Mouse (Mus musculus) midbrain, embryonic 16.5 days (tissue): ENCODE measurements around the gene Pak6. TPM values are rescaled to one million over a fixed set of nuclear protein-coding genes. Genes with fewer than 3 reads are reported as not detected.

ENCODE experiments used
- ATAC-seq: fragments of 200-750 bp; cut with Nextera tagmentation; 2 replicates; pipeline ENCODE4 v1.8.0; 2017; ENCODE audit warnings: moderate TSS enrichment
- H3K27ac ChIP-seq: fragments of 300-500 bp; sonication (generic); 2 replicates; pipeline ENCODE4 v1.5.1; 2014; ENCODE audit warnings: mild to moderate bottlenecking, low read length, mixed read lengths
- H3K27me3 ChIP-seq: fragments of 300-500 bp; sonication (generic); 2 replicates; pipeline ENCODE4 v1.6.1; 2014; ENCODE audit warnings: low read depth, low read length, mixed read lengths; ENCODE audit not compliant: control insufficient read depth, insufficient read depth
- H3K36me3 ChIP-seq: fragments of 300-500 bp; sonication (generic); 2 replicates; pipeline ENCODE4 v1.6.1; 2014; ENCODE audit warnings: mild to moderate bottlenecking, low read length, moderate library complexity, mixed read lengths; ENCODE audit not compliant: control insufficient read depth, insufficient read depth
- H3K4me1 ChIP-seq: fragments of 300-500 bp; sonication (generic); 2 replicates; pipeline ENCODE4 v1.6.1; 2014; ENCODE audit warnings: mild to moderate bottlenecking, low read length, mixed read lengths; ENCODE audit not compliant: control insufficient read depth, insufficient read depth
- H3K4me2 ChIP-seq: fragments of 300-500 bp; sonication (generic); 2 replicates; pipeline ENCODE4 v1.6.1; 2014; ENCODE audit warnings: mild to moderate bottlenecking, low read length, mixed read lengths
- H3K4me3 ChIP-seq: fragments of 300-500 bp; sonication (generic); 2 replicates; pipeline ENCODE4 v1.5.1; 2014; ENCODE audit warnings: low read depth, mild to moderate bottlenecking, low read length, moderate library complexity, mixed read lengths
- H3K9ac ChIP-seq: fragments of 300-500 bp; sonication (generic); 2 replicates; pipeline ENCODE4 v1.6.1; 2014; ENCODE audit warnings: low read depth, low read length, mixed read lengths
- H3K9me3 ChIP-seq: fragments of 300-500 bp; sonication (generic); replicated peaks from 2 replicates; pipeline ENCODE4 v1.6.1; 2014; ENCODE audit warnings: mild to moderate bottlenecking, low read length, mixed read lengths; ENCODE audit not compliant: control insufficient read depth, poor library complexity, severe bottlenecking
- WGBS: fragments of 180-500 bp; shearing (Covaris S2); extraction: QIAGEN DNeasy Blood & Tissue Kit; methylation state at CpG from one replicate; pipeline ENCODE4 v1.1.7; 2014; 5-methylcytosine and 5-hydroxymethylcytosine counted together
- polyA plus RNA-seq: library from polyadenylated mRNA; unstranded; fragments of >200 nt; fragmentation: Nextera tagmentation; extraction: Ambion mirVana; gene quantifications from 2 replicates; pipeline ENCODE4 v1.2.1, GENCODE M21; 2015

The Pak6 gene
- polyA plus RNA-seq, 1 experiment from 2014 or later = 65.5 TPM

- no peak overlapping the region for H3K4me2 ChIP-seq
- WGBS = 82% methylated on average over 8 of the region's 8 CpGs
These were observed 23.6 kb downstream of the Pak6 start for GRCm38 (mm10) chr2:118686693-118687092.

GRCm38 (mm10) chr2:118687791-118688190, 24.7 kb downstream of the Pak6 start:
- H3K9me3 ChIP-seq = no peaks in the 10 kb centered on the region
- H3K36me3 ChIP-seq = peaks cover 10% of the 10 kb centered on the region; the same call in 1 of the 2 replicates
- no peaks in the 10 kb centered on the region for H3K27me3 ChIP-seq
- no peak overlapping the region for H3K4me2 ChIP-seq
- 90% methylated on average over 3 of the region's 3 CpGs for WGBS
- no peak overlapping the region for H3K4me3 ChIP-seq
- ATAC-seq = no peak
- H3K27ac ChIP-seq = no peak overlapping the region
- H3K4me1 ChIP-seq = no peaks in the 10 kb centered on the region
- H3K9ac ChIP-seq = no peak overlapping the region

More at GRCm38 (mm10) chr2:118686693-118687092, 23.6 kb downstream of the Pak6 start:
- Histone ChIP-seq H3K9ac (no peak overlapping the region), H3K4me1 (no peaks in the 10 kb centered on the region), H3K27ac (no peak overlapping the region), H3K9me3 (no peaks in the 10 kb centered on the region), H3K27me3 (no peaks in the 10 kb centered on the region), H3K36me3 (peaks cover 14% of the 10 kb centered on the region), H3K4me3 (no peak overlapping the region)
- ATAC-seq = no peak

GRCm38 (mm10) chr2:118689875-118690274, 26.8 kb downstream of the Pak6 start:
- no peak for ATAC-seq
- no peaks in the 10 kb centered on the region for H3K4me1 ChIP-seq
- H3K9ac ChIP-seq = no peak overlapping the region
- H3K4me2 ChIP-seq = no peak overlapping the region
- 77% methylated on average over 10 of the region's 10 CpGs for WGBS
- peaks cover 16% of the 10 kb centered on the region; the same call in 1 of the 2 replicates for H3K36me3 ChIP-seq
- no peaks in the 10 kb centered on the region for H3K9me3 ChIP-seq
- no peak overlapping the region for H3K4me3 ChIP-seq
- no peak overlapping the region for H3K27ac ChIP-seq
- no peaks in the 10 kb centered on the region; the same call in 1 of the 2 replicates for H3K27me3 ChIP-seq

- no peaks in the 10 kb centered on the region for H3K9me3 ChIP-seq
- H3K27me3 ChIP-seq = peaks cover 13% of the 10 kb centered on the region
- no peak overlapping the region for H3K4me3 ChIP-seq
- ATAC-seq = no peak
- WGBS = 85% methylated on average over 19 of the region's 19 CpGs
- H3K4me1 ChIP-seq = no peaks in the 10 kb centered on the region
- no peak overlapping the region for H3K9ac ChIP-seq
- H3K27ac ChIP-seq = no peak overlapping the region
- no peak overlapping the region for H3K4me2 ChIP-seq
- peaks cover 16% of the 10 kb centered on the region; the same call in 1 of the 2 replicates for H3K36me3 ChIP-seq
These were observed 30.4 kb downstream of the Pak6 start for GRCm38 (mm10) chr2:118693370-118693966.

GRCm38 (mm10) chr2:118695677-118696232, 32.7 kb downstream of the Pak6 start:
- Histone ChIP-seq H3K27ac (no peak overlapping the region), H3K4me3 (no peak overlapping the region), H3K9ac (no peak overlapping the region), H3K4me1 (peaks cover 7% of the 10 kb centered on the region), H3K36me3 (peaks cover 7% of the 10 kb centered on the region; the same call in 1 of the 2 replicates), H3K9me3 (no peaks in the 10 kb centered on the region), H3K4me2 (no peak overlapping the region), H3K27me3 (peaks cover 30% of the 10 kb centered on the region)
- no peak for ATAC-seq
- WGBS = 30% methylated on average over 11 of the region's 11 CpGs

GRCm38 (mm10) chr2:118696451-118697308, 33.6 kb downstream of the Pak6 start:
- 55% methylated on average over 21 of the region's 21 CpGs for WGBS
- Histone ChIP-seq H3K4me1 (peaks cover 8% of the 10 kb centered on the region), H3K36me3 (peaks cover 6% of the 10 kb centered on the region; the same call in 1 of the 2 replicates), H3K9ac (no peak overlapping the region), H3K9me3 (no peaks in the 10 kb centered on the region), H3K27me3 (peaks cover 40% of the 10 kb centered on the region), H3K27ac (no peak overlapping the region), H3K4me3 (no peak overlapping the region), H3K4me2 (no peak overlapping the region)
- no peak for ATAC-seq

GRCm38 (mm10) chr2:118697311-118697877, 34.3 kb downstream of the Pak6 start:
- peaks cover 47% of the 10 kb centered on the region for H3K27me3 ChIP-seq
- 35% methylated on average over 5 of the region's 5 CpGs for WGBS
- H3K36me3 ChIP-seq = peaks cover 6% of the 10 kb centered on the region; the same call in 1 of the 2 replicates

GRCm38 (mm10) chr2:118697955-118698354, 34.9 kb downstream of the Pak6 start:
- no peak overlapping the region for H3K27ac ChIP-seq
- no peak overlapping the region for H3K4me2 ChIP-seq
- peaks cover 15% of the 10 kb centered on the region for H3K4me1 ChIP-seq
- H3K4me3 ChIP-seq = no peak overlapping the region
- H3K9ac ChIP-seq = no peak overlapping the region
- peaks cover 5% of the 10 kb centered on the region; the same call in 1 of the 2 replicates for H3K36me3 ChIP-seq
- no peaks in the 10 kb centered on the region for H3K9me3 ChIP-seq
- 55% methylated on average over 7 of the region's 7 CpGs for WGBS
- ATAC-seq = no peak
- peaks cover 52% of the 10 kb centered on the region for H3K27me3 ChIP-seq

More at GRCm38 (mm10) chr2:118697311-118697877, 34.3 kb downstream of the Pak6 start:
- no peak overlapping the region for H3K27ac ChIP-seq
- no peak overlapping the region for H3K9ac ChIP-seq
- no peaks in the 10 kb centered on the region for H3K9me3 ChIP-seq
- H3K4me1 ChIP-seq = peaks cover 9% of the 10 kb centered on the region
- no peak overlapping the region for H3K4me2 ChIP-seq
- no peak for ATAC-seq
- H3K4me3 ChIP-seq = no peak overlapping the region
